In the genomic region with DNA sequence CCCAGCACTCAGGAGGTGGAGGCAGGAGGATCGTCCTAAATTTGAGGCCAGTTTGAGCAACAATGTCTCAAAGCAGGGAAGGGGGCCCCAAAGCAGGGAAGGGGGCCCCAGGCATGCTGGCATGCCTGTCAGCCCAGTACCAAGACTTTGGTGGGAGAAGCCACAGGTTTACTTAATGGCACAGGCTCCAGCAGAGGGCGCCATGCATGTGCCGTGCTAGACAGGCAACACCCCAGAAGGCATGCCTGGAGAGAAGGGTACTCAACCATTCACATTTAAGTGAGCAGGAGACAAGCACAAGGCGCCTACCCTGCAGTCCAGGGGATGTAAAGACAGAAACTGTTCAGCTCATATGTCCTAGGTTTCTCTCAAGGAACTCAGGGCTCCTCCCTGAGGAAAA, we compare ENCODE assay signal across 8 mouse cellular contexts. TPM values are rescaled to one million over a fixed set of nuclear protein-coding genes. Genes with fewer than 3 reads are reported as not detected.
DNase-seq lines count a peak whose midpoint lies in the region; TF ChIP-seq lines count a peak whose summit lies in the region.

No protein-coding gene starts in this region.

- H3K9me3 ChIP-seq in CH12.LX (replicated peaks; ENCODE audit: low read length) = no peaks in the 10 kb centered on the region
- H3K9me3 ChIP-seq in heart, embryonic 10.5 days = no peaks in the 10 kb centered on the region

- 9% methylated on average over 4 of the region's 4 CpGs for WGBS in heart, embryonic 10.5 days

- peaks cover under 1 to 14% of the 10 kb centered on the region in 2 experiments for H3K4me1 ChIP-seq in CH12.LX (ENCODE audit: control insufficient read depth in 1 of 2, insufficient read depth in 2 of 2)
- peaks cover 8% of the 10 kb centered on the region; the same call in 1 of the 2 replicates for H3K4me1 ChIP-seq in heart, embryonic 10.5 days

- no peak overlapping the region for H3K4me3 ChIP-seq in CH12.LX (replicated peaks in 1 of 3; ENCODE audit: low read depth in 2 of 3, low read length in 2 of 3, poor library complexity in 1 of 3)
- 0 out of 2 replicates have a peak overlapping the region, but pooled peaks have one; percentile 3 for H3K4me3 ChIP-seq in heart, embryonic 10.5 days

- TF ChIP-seq POLR2A in CH12.LX (IDR thresholded peaks at IDR 0.05; ENCODE audit: low read depth, low read length) = no peak

- dilution Hi-C loops in CH12.LX (cut with MboI; ENCODE audit: extremely low pct_ligation_motif_present, extremely low pct_unique_long_range_greater_than_20kb, low sequenced_read_pairs) = no loop called here

- peak; percentile 58 to 88 for TF ChIP-seq CTCF in CH12.LX (conservative IDR thresholded peaks at IDR 0.05 in 1 of 2, IDR thresholded peaks at IDR 0.05 in 1 of 2; ENCODE audit: low read depth in 2 of 2, low read length in 2 of 2)

- H3K27ac ChIP-seq in CH12.LX (ENCODE audit: insufficient read depth, low read depth) = no peak overlapping the region
- no peak overlapping the region for H3K27ac ChIP-seq in heart, embryonic 10.5 days

- peaks cover 7 to 53% of the 10 kb centered on the region in 2 experiments for H3K36me3 ChIP-seq in CH12.LX (replicated peaks in 1 of 2; ENCODE audit: control insufficient read depth in 1 of 2, insufficient read depth in 1 of 2, low read length in 1 of 2)
- H3K36me3 ChIP-seq in heart, embryonic 10.5 days = peaks cover 12% of the 10 kb centered on the region

- TF ChIP-seq EP300 in CH12.LX (IDR thresholded peaks at IDR 0.05; ENCODE audit: low read length) = no peak

- H3K79me2 ChIP-seq in CH12.LX (replicated peaks; ENCODE audit: control insufficient read depth, extremely low read depth, insufficient read depth, poor library complexity, severe bottlenecking) = no peaks in the 10 kb centered on the region

- no peak overlapping the region for H3K9ac ChIP-seq in CH12.LX (ENCODE audit: insufficient read depth, low read depth)

- in situ Hi-C loops in CH12.LX (cut with MboI; ENCODE audit: low pct_ligation_motif_present, low pct_unique_long_range_greater_than_20kb, low sequenced_read_pairs) = loop anchor here (5.0 to 10.0 kb wide), 2 partner anchors 35 to 122 kb away; a partner anchor contains a TSS

- TF ChIP-seq RAD21 in CH12.LX (IDR thresholded peaks at IDR 0.05; ENCODE audit: low read depth, low read length) = peak; percentile 62

- peak; percentile 82 for DNase-seq in CH12.LX (ENCODE audit: extremely low read depth)
- DNase-seq in adrenal gland, adult 18-20 months (ENCODE audit: low spot score in 2 of 2) = peak; percentile 78 to 83
- peak; percentile 90 for DNase-seq in embryo, embryonic 10.5 days (ENCODE audit: low spot score)
- peak; percentile 86 for DNase-seq in heart, embryonic 10.5 days (ENCODE audit: low spot score)
- peak; percentile 81 to 84 for DNase-seq in layer of hippocampus, postnatal 10 days (ENCODE audit: low spot score in 2 of 2)
- DNase-seq in lung, postnatal 4 days = peak; percentile 82 to 86
- DNase-seq in spleen, adult 18-20 months = peak; percentile 65 to 87
- no peak for DNase-seq in c-Kit-positive CD71-positive TER-119-positive erythroid progenitor cells, embryonic 14.5 days (ENCODE audit: low spot score)

- no peak overlapping the region for H3K4me2 ChIP-seq in CH12.LX (ENCODE audit: insufficient read depth, low read depth, poor library complexity, severe bottlenecking)

- H3K27me3 ChIP-seq in CH12.LX (replicated peaks) = no peaks in the 10 kb centered on the region
- H3K27me3 ChIP-seq in heart, embryonic 10.5 days (ENCODE audit: insufficient read depth, poor library complexity, severe bottlenecking) = no peaks in the 10 kb centered on the region

TF ChIP-seq in CH12.LX, 34 proteins besides CTCF, POLR2A, EP300 and RAD21:
- TF ChIP-seq MEF2A (IDR thresholded peaks at IDR 0.05; ENCODE audit: borderline replicate concordance, low read depth, low read length) (no peak), MAX (IDR thresholded peaks at IDR 0.05; ENCODE audit: low read length) (peak; percentile 61; the same call in 1 of the 2 replicates), SMC3 (IDR thresholded peaks at IDR 0.05; ENCODE audit: low read depth, low read length) (peak; percentile 87), UBTF (IDR thresholded peaks at IDR 0.05; ENCODE audit: low read depth, low read length) (no peak), MYC (IDR thresholded peaks at IDR 0.05; ENCODE audit: low read depth, low read length) (peak; percentile 51; the same call in 1 of the 2 replicates), MXI1 (IDR thresholded peaks at IDR 0.05; ENCODE audit: low read depth, low read length) (peak; percentile 36; the same call in 1 of the 2 replicates), BHLHE40 (IDR thresholded peaks at IDR 0.05; ENCODE audit: low read depth, low read length) (0 out of 2 replicates have a peak, but pooled peaks have one; percentile 23), PAX5 (IDR thresholded peaks at IDR 0.05; ENCODE audit: low read length) (no peak), IRF4 (IDR thresholded peaks at IDR 0.05; ENCODE audit: low read depth, low read length) (peak; percentile 34; the same call in 1 of the 2 replicates), ELF1 (IDR thresholded peaks at IDR 0.05; ENCODE audit: low read depth, low read length) (no peak)

RNA-seq across cellular contexts. Expression of a gene that starts 6.2 kb away (rescaled TPM):
- total RNA-seq in CH12.LX (2012; rRNA removed) = 23.2 and 26.5 TPM in 2 replicates
- 21.4 and 24.7 TPM in 2 replicates for total RNA-seq in CH12.LX (2014; rRNA removed)
- 28.0 and 28.6 TPM in 2 replicates for polyA plus RNA-seq in CH12.LX (2012; ENCODE audit: insufficient read length, low read depth)
- 10 to 100 TPM; 15.9 to 18.3 TPM for total RNA-seq in adrenal gland, adult 18-20 months (2021)
- 17.7 and 22.3 TPM in 2 replicates for polyA plus RNA-seq in heart, embryonic 10.5 days (2016; fragmentation: Nextera tagmentation; extraction: Ambion mirVana)
- total RNA-seq in layer of hippocampus, postnatal 10 days (2021) = 10 to 100 TPM; 42.2 to 46.3 TPM

RNA-seq across cellular contexts. Expression of a gene that starts 14.7 kb away (rescaled TPM):
- total RNA-seq in CH12.LX (2012; rRNA removed) (515 and 844 TPM in 2 replicates), CH12.LX (2014; rRNA removed) (1,049 and 1,142 TPM in 2 replicates)
- polyA plus RNA-seq in CH12.LX (2012; ENCODE audit: insufficient read length, low read depth) = 902 and 991 TPM in 2 replicates
- total RNA-seq in adrenal gland, adult 18-20 months (2021) = 100 to 1,000 TPM; 210 to 272 TPM
- 341 and 570 TPM in 2 replicates for polyA plus RNA-seq in heart, embryonic 10.5 days (2016; fragmentation: Nextera tagmentation; extraction: Ambion mirVana)
- total RNA-seq in layer of hippocampus, postnatal 10 days (2021) = 100 to 1,000 TPM; 231 to 233 TPM

RNA-seq across cellular contexts. Expression of a gene that starts 35.0 kb away (rescaled TPM):
- total RNA-seq in CH12.LX (2012; rRNA removed) (5.2 and 8.3 TPM in 2 replicates), CH12.LX (2014; rRNA removed) (4.7 and 5.0 TPM in 2 replicates)
- polyA plus RNA-seq in CH12.LX (2012; ENCODE audit: insufficient read length, low read depth) = 6.7 and 7.1 TPM in 2 replicates
- total RNA-seq in adrenal gland, adult 18-20 months (2021) = 1 to 10 TPM; 5.6 to 6.2 TPM
- polyA plus RNA-seq in heart, embryonic 10.5 days (2016; fragmentation: Nextera tagmentation; extraction: Ambion mirVana) = 13.8 and 17.7 TPM in 2 replicates
- 1 to 10 TPM; 1.8 to 2.2 TPM for total RNA-seq in layer of hippocampus, postnatal 10 days (2021)

RNA-seq across cellular contexts. Expression of a gene that starts 51.0 kb away (rescaled TPM):
- total RNA-seq in CH12.LX (2012; rRNA removed) (33.7 and 36.5 TPM in 2 replicates), CH12.LX (2014; rRNA removed) (15.3 and 15.6 TPM in 2 replicates)
- 34.7 and 42.8 TPM in 2 replicates for polyA plus RNA-seq in CH12.LX (2012; ENCODE audit: insufficient read length, low read depth)
- 10 to 100 TPM in 1 of 2 experiments, 1 to 10 TPM in 1; 9.7 to 15.6 TPM for total RNA-seq in adrenal gland, adult 18-20 months (2021)
- polyA plus RNA-seq in heart, embryonic 10.5 days (2016; fragmentation: Nextera tagmentation; extraction: Ambion mirVana) = 65.5 and 66.2 TPM in 2 replicates
- 10 to 100 TPM; 19.6 to 19.7 TPM for total RNA-seq in layer of hippocampus, postnatal 10 days (2021)
